Mouse (Mus musculus): ENCODE measurements around the gene Atcay. TPM values are rescaled to one million over a fixed set of nuclear protein-coding genes. Genes with fewer than 3 reads are reported as not detected.
"Not testable (repeated sequence)": the region's sequence is repeated elsewhere in the genome, so short reads cannot be mapped to it uniquely, and the experiment has no call there.

The Atcay gene
- polyA plus RNA-seq, 1 experiment from 2014 or later: 8.7 TPM

- Histone ChIP-seq H3K27me3 (ENCODE audit: low read depth, poor library complexity, severe bottlenecking) (no peaks in the 10 kb centered on the region), H3K36me3 (peaks cover 66% of the 10 kb centered on the region), H3K4me3 (peak overlapping the region; percentile 100; the same call in 1 of the 2 replicates), H3K27ac (replicated peaks) (no peak overlapping the region), H3K9me3 (replicated peaks) (no peaks in the 10 kb centered on the region), H3K4me1 (peaks cover 73% of the 10 kb centered on the region)
- no peak for DNase-seq (ENCODE audit: low spot score)
- 92% methylated on average over 32 of the region's 32 CpGs for WGBS
These were observed 50.9 kb downstream of the Atcay start for GRCm38 (mm10) chr10:81179451-81180342.

DNA sequence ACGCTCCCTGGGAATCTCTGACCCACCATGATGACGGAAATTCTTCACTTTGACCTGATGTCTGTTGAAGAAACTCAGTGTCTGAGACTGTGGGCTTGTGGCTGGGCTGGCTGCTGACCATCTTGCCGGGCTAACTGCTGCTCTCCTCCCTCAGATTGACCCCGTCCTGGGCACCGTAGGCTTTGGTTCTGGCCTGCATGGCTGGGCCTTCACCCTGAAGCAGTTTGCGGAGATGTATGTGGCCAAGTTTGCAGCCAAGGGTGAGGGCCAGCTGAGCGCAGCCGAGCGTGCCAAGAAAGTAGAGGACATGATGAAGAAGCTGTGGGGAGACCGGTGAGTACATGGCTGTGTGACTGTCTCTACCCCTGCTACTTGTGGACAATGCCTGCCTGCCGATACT lies 51.7 kb downstream of the Atcay start:
- WGBS: 95% methylated on average over 11 of the region's 11 CpGs

GRCm38 (mm10) chr10:81177958-81178712 lies 52.5 kb downstream of the Atcay start:
- Histone ChIP-seq H3K36me3 (peaks cover 56% of the 10 kb centered on the region), H3K27ac (replicated peaks) (peak overlapping the region; percentile 97; the same call in 1 of the 2 replicates), H3K9me3 (replicated peaks) (no peaks in the 10 kb centered on the region), H3K4me1 (peaks cover 75% of the 10 kb centered on the region), H3K27me3 (ENCODE audit: low read depth, poor library complexity, severe bottlenecking) (no peaks in the 10 kb centered on the region), H3K4me3 (peak overlapping the region; percentile 100)
- no peak for DNase-seq (ENCODE audit: low spot score)
- WGBS: 74% methylated on average over 14 of the region's 14 CpGs

More for the DNA sequence above, 51.7 kb downstream of the Atcay start:
- H3K27me3 ChIP-seq (ENCODE audit: low read depth, poor library complexity, severe bottlenecking): no peaks in the 10 kb centered on the region
- H3K27ac ChIP-seq (replicated peaks): no peak overlapping the region
- H3K4me3 ChIP-seq: peak overlapping the region; percentile 100; the same call in 1 of the 2 replicates
- peaks cover 73% of the 10 kb centered on the region for H3K4me1 ChIP-seq
- H3K9me3 ChIP-seq (replicated peaks): no peaks in the 10 kb centered on the region
- peaks cover 58% of the 10 kb centered on the region for H3K36me3 ChIP-seq
- DNase-seq (ENCODE audit: low spot score): no peak

GRCm38 (mm10) chr10:81177491-81177925 lies 53.1 kb downstream of the Atcay start:
- Histone ChIP-seq H3K4me1 (peaks cover 80% of the 10 kb centered on the region), H3K27me3 (ENCODE audit: low read depth, poor library complexity, severe bottlenecking) (no peaks in the 10 kb centered on the region), H3K36me3 (peaks cover 56% of the 10 kb centered on the region), H3K9me3 (replicated peaks) (no peaks in the 10 kb centered on the region), H3K27ac (replicated peaks) (peak overlapping the region; percentile 97), H3K4me3 (peak overlapping the region; percentile 100)
- DNase-seq (ENCODE audit: low spot score): no peak
- WGBS: 16% methylated on average over 16 of the region's 16 CpGs

GRCm38 (mm10) chr10:81176466-81177271 lies 54.0 kb downstream of the Atcay start, which contains the start of gene Eef2:
Gene Eef2 (plus strand): TSS chr10:81176631.
- Histone ChIP-seq H3K4me1 (peaks cover 72% of the 10 kb centered on the region), H3K4me3 (peak within 1 kb of the TSS; percentile 100), H3K36me3 (peaks cover 48% of the 10 kb centered on the region), H3K9me3 (replicated peaks) (no peaks in the 10 kb centered on the region), H3K27ac (replicated peaks) (peak within 1 kb of the TSS; percentile 97), H3K27me3 (ENCODE audit: low read depth, poor library complexity, severe bottlenecking) (no peaks in the 10 kb centered on the region)
- peak; percentile 98 for DNase-seq (ENCODE audit: low spot score)
- under 1% methylated on average over 77 of the region's 77 CpGs for WGBS

DNA sequence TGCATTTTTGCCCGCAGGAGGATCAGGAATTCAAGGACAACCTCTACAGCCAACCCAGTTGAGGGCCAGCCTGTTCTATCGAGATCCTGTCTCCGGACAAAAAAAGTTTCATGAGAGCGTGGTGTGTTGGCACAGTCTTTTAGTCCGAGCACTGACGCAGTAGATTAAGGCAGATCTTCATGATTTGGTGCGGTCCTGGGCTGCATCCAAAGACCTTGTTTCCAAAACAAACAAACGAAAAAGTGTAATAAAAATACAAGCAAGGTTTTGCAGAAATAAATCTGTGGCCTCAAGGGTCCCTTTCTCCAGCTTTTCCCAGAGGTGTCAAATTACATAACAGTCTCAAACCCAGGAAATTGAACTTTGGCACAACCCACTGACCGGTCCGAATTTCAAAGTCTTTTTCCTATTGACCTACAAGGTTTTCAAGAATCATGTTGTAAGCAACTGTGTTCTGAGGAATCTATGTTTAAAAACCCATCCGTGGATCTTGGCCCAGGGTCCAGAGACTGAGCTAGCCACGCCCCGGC lies 54.6 kb downstream of the Atcay start:
- H3K9me3 ChIP-seq (replicated peaks): no peaks in the 10 kb centered on the region
- no peak for DNase-seq (ENCODE audit: low spot score)
- no peaks in the 10 kb centered on the region for H3K27me3 ChIP-seq (ENCODE audit: low read depth, poor library complexity, severe bottlenecking)
- WGBS: 12% methylated on average over 13 of the region's 13 CpGs
- H3K4me3 ChIP-seq: peak overlapping the region; percentile 100
- peaks cover 41% of the 10 kb centered on the region for H3K36me3 ChIP-seq
- H3K4me1 ChIP-seq: peaks cover 65% of the 10 kb centered on the region
- peak overlapping the region; percentile 97 for H3K27ac ChIP-seq (replicated peaks)

GRCm38 (mm10) chr10:81175345-81175701 lies 55.3 kb downstream of the Atcay start:
- WGBS: 13% methylated on average over 4 of the region's 4 CpGs
- not testable (repeated sequence) for DNase-seq (ENCODE audit: low spot score); H3K9me3 ChIP-seq (replicated peaks); H3K27me3 ChIP-seq (ENCODE audit: low read depth, poor library complexity, severe bottlenecking)
- Histone ChIP-seq H3K4me1 (peaks cover 62% of the 10 kb centered on the region), H3K36me3 (peaks cover 34% of the 10 kb centered on the region), H3K4me3 (peak overlapping the region; percentile 54), H3K27ac (replicated peaks) (peak overlapping the region; percentile 97)

- peaks cover 59% of the 10 kb centered on the region for H3K4me1 ChIP-seq
- 1% methylated on average over 29 of the region's 29 CpGs for WGBS
- peak; percentile 93 for DNase-seq (ENCODE audit: low spot score)
- peak overlapping the region; percentile 54 for H3K4me3 ChIP-seq
- H3K27me3 ChIP-seq (ENCODE audit: low read depth, poor library complexity, severe bottlenecking): no peaks in the 10 kb centered on the region
- peak overlapping the region; percentile 97 for H3K27ac ChIP-seq (replicated peaks)
- H3K9me3 ChIP-seq (replicated peaks): no peaks in the 10 kb centered on the region
- H3K36me3 ChIP-seq: peaks cover 29% of the 10 kb centered on the region
These were observed 55.9 kb downstream of the Atcay start for GRCm38 (mm10) chr10:81174617-81175344.

GRCm38 (mm10) chr10:81173132-81173531 lies 57.5 kb downstream of the Atcay start:
- Histone ChIP-seq H3K36me3 (peaks cover 13% of the 10 kb centered on the region), H3K27me3 (ENCODE audit: low read depth, poor library complexity, severe bottlenecking) (no peaks in the 10 kb centered on the region), H3K4me3 (peak overlapping the region; percentile 54), H3K4me1 (peaks cover 59% of the 10 kb centered on the region), H3K27ac (replicated peaks) (peak overlapping the region; percentile 97), H3K9me3 (replicated peaks) (no peaks in the 10 kb centered on the region)
- DNase-seq (ENCODE audit: low spot score): peak; percentile 88
- 3% methylated on average over 21 of the region's 21 CpGs for WGBS

DNA sequence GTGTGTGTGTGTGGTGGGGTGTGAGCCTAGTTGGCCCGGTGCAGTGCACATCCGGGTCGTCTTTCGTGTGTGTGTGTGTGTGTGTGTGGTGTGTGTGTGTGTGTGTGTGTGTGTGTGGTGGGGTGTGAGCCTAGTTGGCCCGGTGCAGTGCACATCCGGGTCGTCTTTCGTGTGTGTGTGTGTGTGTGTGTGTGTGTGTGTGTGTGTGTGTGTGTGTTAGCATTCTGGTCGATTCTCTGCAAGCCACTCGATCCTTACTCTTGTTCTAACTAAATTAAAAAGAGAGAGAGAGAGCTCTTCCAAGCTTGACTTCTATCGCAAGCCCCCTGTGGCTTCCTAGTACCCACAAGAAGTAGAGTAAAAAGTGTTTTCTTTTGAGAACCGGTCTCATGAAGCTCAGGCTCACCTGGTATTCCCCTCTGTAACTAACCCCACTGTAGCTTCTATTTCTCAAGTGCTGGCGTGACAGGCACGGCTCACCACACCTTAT lies 61.2 kb downstream of the Atcay start:
- not testable (repeated sequence) for H3K27me3 ChIP-seq (ENCODE audit: low read depth, poor library complexity, severe bottlenecking); DNase-seq (ENCODE audit: low spot score); H3K27ac ChIP-seq (replicated peaks); H3K9me3 ChIP-seq (replicated peaks)
- Histone ChIP-seq H3K36me3 (peaks cover 13% of the 10 kb centered on the region), H3K4me1 (peaks cover 58% of the 10 kb centered on the region), H3K4me3 (0 out of 2 replicates have a peak overlapping the region, but pooled peaks have one; percentile 5)
- 43% methylated on average over 12 of the region's 14 CpGs for WGBS

- Histone ChIP-seq H3K4me3 (peak overlapping the region; percentile 98), H3K36me3 (peaks cover 21% of the 10 kb centered on the region), H3K27ac (replicated peaks) (peak overlapping the region; percentile 92), H3K9me3 (replicated peaks) (no peaks in the 10 kb centered on the region), H3K4me1 (peaks cover 50% of the 10 kb centered on the region), H3K27me3 (ENCODE audit: low read depth, poor library complexity, severe bottlenecking) (no peaks in the 10 kb centered on the region)
- peak; percentile 73 for DNase-seq (ENCODE audit: low spot score)
- WGBS: 5% methylated on average over 29 of the region's 29 CpGs
These were observed 62.0 kb downstream of the Atcay start for GRCm38 (mm10) chr10:81168521-81169244.

Measured in midbrain, embryonic 10.5 days (tissue).